Mouse (Mus musculus): ENCODE measurements around the gene Slc17a8.
A peak's percentile ranks its signal among the peaks of the same experiment; 100 is the strongest.
"Not testable (repeated sequence)": the region's sequence is repeated elsewhere in the genome, so short reads cannot be mapped to it uniquely, and the experiment has no call there.

Gene Slc17a8

GRCm38 (mm10) chr10:89589877-89590276, 31.2 kb downstream of the Slc17a8 start:
- DNase-seq (ENCODE audit: low spot score) = no peak

GRCm38 (mm10) chr10:89588708-89589107, 32.3 kb downstream of the Slc17a8 start:
- no peak for DNase-seq (ENCODE audit: low spot score)

GRCm38 (mm10) chr10:89584709-89585108, 36.3 kb downstream of the Slc17a8 start:
- DNase-seq (ENCODE audit: low spot score) = no peak

GRCm38 (mm10) chr10:89578801-89579200, 42.3 kb downstream of the Slc17a8 start:
- no peak for DNase-seq (ENCODE audit: low spot score)

- DNase-seq (ENCODE audit: low spot score) = no peak
Observed at GRCm38 (mm10) chr10:89577666-89578065, 43.4 kb downstream of the Slc17a8 start.

- DNase-seq (ENCODE audit: low spot score) = no peak
Observed at GRCm38 (mm10) chr10:89573421-89573820, 47.6 kb downstream of the Slc17a8 start.

- DNase-seq (ENCODE audit: low spot score) = no peak
Observed at GRCm38 (mm10) chr10:89572946-89573345, 48.1 kb downstream of the Slc17a8 start.

- DNase-seq (ENCODE audit: low spot score) = no peak
Observed at GRCm38 (mm10) chr10:89567391-89567790, 53.7 kb downstream of the Slc17a8 start.

GRCm38 (mm10) chr10:89565301-89566022, 55.6 kb downstream of the Slc17a8 start:
- DNase-seq (ENCODE audit: low spot score) = no peak

GRCm38 (mm10) chr10:89562113-89562512, 58.9 kb downstream of the Slc17a8 start:
- no peak for DNase-seq (ENCODE audit: low spot score)

- no peak for DNase-seq (ENCODE audit: low spot score)
Observed at GRCm38 (mm10) chr10:89559351-89559750, 61.7 kb downstream of the Slc17a8 start.

- DNase-seq (ENCODE audit: low spot score) = not testable (repeated sequence)
Observed at GRCm38 (mm10) chr10:89554885-89555284, 66.2 kb downstream of the Slc17a8 start.

GRCm38 (mm10) chr10:89553855-89554254, 67.2 kb downstream of the Slc17a8 start:
- DNase-seq (ENCODE audit: low spot score) = not testable (repeated sequence)

GRCm38 (mm10) chr10:89553015-89553414, 68.0 kb downstream of the Slc17a8 start:
- no peak for DNase-seq (ENCODE audit: low spot score)

GRCm38 (mm10) chr10:89551657-89552056, 69.4 kb downstream of the Slc17a8 start:
- no peak for DNase-seq (ENCODE audit: low spot score)

- peak; percentile 17 for DNase-seq (ENCODE audit: low spot score)
Observed at GRCm38 (mm10) chr10:89548028-89548427, 73.0 kb downstream of the Slc17a8 start.

GRCm38 (mm10) chr10:89546989-89547388, 74.1 kb downstream of the Slc17a8 start:
- DNase-seq (ENCODE audit: low spot score) = no peak

- no peak for DNase-seq (ENCODE audit: low spot score)
Observed at GRCm38 (mm10) chr10:89543867-89544266, 77.2 kb downstream of the Slc17a8 start.

- no peak for DNase-seq (ENCODE audit: low spot score)
Observed at GRCm38 (mm10) chr10:89542321-89542720, 78.7 kb downstream of the Slc17a8 start.

- DNase-seq (ENCODE audit: low spot score) = no peak
Observed at GRCm38 (mm10) chr10:89532929-89533727, 87.9 kb downstream of the Slc17a8 start, which contains the start of gene Nr1h4. TSS of gene Nr1h4 (minus strand) at chr10:89533585.

GRCm38 (mm10) chr10:89532451-89532850, 88.6 kb downstream of the Slc17a8 start:
- DNase-seq (ENCODE audit: low spot score) = no peak

GRCm38 (mm10) chr10:89531976-89532375, 89.1 kb downstream of the Slc17a8 start:
- no peak for DNase-seq (ENCODE audit: low spot score)

GRCm38 (mm10) chr10:89531194-89531634, 89.8 kb downstream of the Slc17a8 start:
- DNase-seq (ENCODE audit: low spot score) = no peak
